Mouse (Mus musculus): ENCODE data around the gene Lgr4.

- TF ChIP-seq CTCF (IDR thresholded peaks at IDR 0.05; ENCODE audit: low read depth, low read length), result no peak
- no peak for TF ChIP-seq POLR2AphosphoS5 (IDR thresholded peaks at IDR 0.05; ENCODE audit: insufficient replicate concordance, low read depth, low read length)
Measured at GRCm38 (mm10) chr2:109951050-109951449, 33.6 kb downstream of the Lgr4 start.
